Mouse (Mus musculus) thymus, postnatal 14 days (tissue): ENCODE results near the gene Ercc6l.
"Not testable (repeated sequence)": the region's sequence is repeated elsewhere in the genome, so short reads cannot be mapped to it uniquely, and the experiment has no call there.

Source experiments
- DNase-seq: peaks from one replicate; pipeline ENCODE4 v3.0.0; 2021

Ercc6l gene

DNA sequence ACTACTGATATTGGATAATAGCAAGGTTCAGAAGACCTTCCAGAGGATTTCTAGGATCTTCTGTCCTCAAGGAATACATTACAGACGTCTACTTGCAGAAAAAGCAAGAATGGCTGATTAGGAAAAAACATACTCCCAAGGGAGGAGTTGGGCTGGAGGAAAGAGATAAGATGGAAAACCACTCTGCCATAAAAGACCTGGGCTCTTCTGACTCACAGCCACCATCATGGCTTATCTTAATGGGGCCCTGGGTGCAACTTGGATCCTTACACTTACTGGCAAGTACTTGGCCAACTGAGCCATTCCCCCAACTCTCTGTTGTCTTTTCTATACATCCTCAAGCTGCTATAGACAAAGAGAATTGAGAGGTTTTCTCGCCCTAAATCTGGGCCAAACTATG lies 53.1 kb downstream of the Ercc6l start:
- DNase-seq = not testable (repeated sequence)

DNA sequence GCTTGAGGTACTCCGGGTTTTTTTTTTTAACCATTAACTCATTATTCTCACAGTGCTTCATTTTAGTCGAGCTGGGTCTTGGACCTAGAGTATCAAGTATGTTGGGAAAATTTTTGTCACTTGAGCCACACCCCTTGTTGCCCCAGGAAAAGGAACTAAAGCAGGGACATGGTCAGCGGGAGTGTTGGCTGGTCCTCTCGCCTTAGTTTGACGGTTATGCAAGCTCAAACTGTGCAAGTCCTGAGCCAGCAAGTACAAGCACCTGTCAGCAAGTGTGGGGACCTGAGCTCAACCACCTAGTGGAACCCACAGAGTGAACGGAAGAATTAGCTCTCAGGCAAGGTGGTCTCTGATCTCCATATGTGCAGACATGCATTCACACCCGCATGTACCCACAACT lies 55.0 kb downstream of the Ercc6l start:
- DNase-seq = no peak

GRCm38 (mm10) chrX:102094381-102094904 lies 62.4 kb downstream of the Ercc6l start:
- DNase-seq = no peak
